Mouse (Mus musculus) megakaryocyte, embryonic 14.5 days (primary cell): ENCODE results near the gene Plekhh2. TPM values are rescaled to one million over a fixed set of nuclear protein-coding genes. Genes with fewer than 3 reads are reported as not detected.

ENCODE experiments used
- H3K27me3 ChIP-seq: replicated peaks from 2 replicates; pipeline ENCODE3; 2012; ENCODE audit warnings: inconsistent platforms
- H3K36me3 ChIP-seq: replicated peaks from 2 replicates; pipeline ENCODE3; 2012; ENCODE audit warnings: low read length, inconsistent platforms, mixed read lengths
- H3K4me1 ChIP-seq: 2 replicates; pipeline ENCODE4 v1.6.1; 2012; ENCODE audit warnings: inconsistent platforms
- H3K4me3 ChIP-seq: replicated peaks from 2 replicates; pipeline ENCODE3; 2012; ENCODE audit warnings: moderate library complexity, mild to moderate bottlenecking, inconsistent platforms
- H3K9me3 ChIP-seq: 2 replicates; pipeline ENCODE4 v1.6.1; 2012; ENCODE audit warnings: inconsistent platforms
- FLI1 ChIP-seq: IDR thresholded peaks from 2 replicates; pipeline ENCODE4 v1.6.1; 2012; ENCODE audit warnings: low read length, inconsistent platforms, mixed read lengths
- GATA1 ChIP-seq: IDR thresholded peaks from 3 replicates; pipeline ENCODE4 v1.6.1; 2012; ENCODE audit warnings: mixed read lengths, low read length, inconsistent platforms, borderline replicate concordance
- polyA plus RNA-seq: library from polyadenylated mRNA; stranded (reverse); fragments of >175 nt; gene quantifications from 2 replicates; pipeline ENCODE4 v1.2.3, GENCODE M21; 2012; ENCODE audit warnings: low replicate concordance; ENCODE audit not compliant: insufficient read depth

The Plekhh2 gene
- polyA plus RNA-seq, 1 experiment = not detected

- no peak for TF ChIP-seq GATA1
- no peak for TF ChIP-seq FLI1
- H3K36me3 ChIP-seq = no peaks in the 10 kb centered on the region
- H3K4me3 ChIP-seq = no peak overlapping the region
- no peaks in the 10 kb centered on the region for H3K9me3 ChIP-seq
- no peaks in the 10 kb centered on the region for H3K4me1 ChIP-seq
- peaks cover 18% of the 10 kb centered on the region for H3K27me3 ChIP-seq
Observed at GRCm38 (mm10) chr17:84568807-84569206, 57.1 kb downstream of the Plekhh2 start.

- Histone ChIP-seq H3K27me3 (peaks cover 16% of the 10 kb centered on the region), H3K4me1 (no peaks in the 10 kb centered on the region), H3K36me3 (no peaks in the 10 kb centered on the region), H3K4me3 (no peak overlapping the region), H3K9me3 (no peaks in the 10 kb centered on the region)
- TF ChIP-seq GATA1 = no peak
- no peak for TF ChIP-seq FLI1
Observed at GRCm38 (mm10) chr17:84569770-84570169, 58.1 kb downstream of the Plekhh2 start.

GRCm38 (mm10) chr17:84571629-84572028 is 59.9 kb downstream of the Plekhh2 start:
- H3K9me3 ChIP-seq = no peaks in the 10 kb centered on the region
- no peak overlapping the region for H3K4me3 ChIP-seq
- peaks cover 7% of the 10 kb centered on the region for H3K27me3 ChIP-seq
- no peaks in the 10 kb centered on the region for H3K36me3 ChIP-seq
- no peaks in the 10 kb centered on the region for H3K4me1 ChIP-seq
- TF ChIP-seq FLI1 = no peak
- TF ChIP-seq GATA1 = no peak

GRCm38 (mm10) chr17:84573305-84573704 is 61.6 kb downstream of the Plekhh2 start:
- Histone ChIP-seq H3K36me3 (no peaks in the 10 kb centered on the region), H3K27me3 (peaks cover 5% of the 10 kb centered on the region), H3K4me3 (no peak overlapping the region), H3K4me1 (no peaks in the 10 kb centered on the region), H3K9me3 (no peaks in the 10 kb centered on the region)
- TF ChIP-seq FLI1 (no peak), GATA1 (no peak)

GRCm38 (mm10) chr17:84573940-84574339 is 62.2 kb downstream of the Plekhh2 start:
- no peak overlapping the region for H3K4me3 ChIP-seq
- H3K36me3 ChIP-seq = no peaks in the 10 kb centered on the region
- H3K9me3 ChIP-seq = no peaks in the 10 kb centered on the region
- H3K4me1 ChIP-seq = no peaks in the 10 kb centered on the region
- peaks cover 2% of the 10 kb centered on the region for H3K27me3 ChIP-seq
- TF ChIP-seq FLI1 (no peak), GATA1 (no peak)

GRCm38 (mm10) chr17:84575108-84575507 is 63.4 kb downstream of the Plekhh2 start:
- H3K36me3 ChIP-seq = no peaks in the 10 kb centered on the region
- H3K27me3 ChIP-seq = peaks cover 9% of the 10 kb centered on the region
- no peaks in the 10 kb centered on the region for H3K9me3 ChIP-seq
- TF ChIP-seq GATA1 = no peak
- TF ChIP-seq FLI1 = no peak
- H3K4me3 ChIP-seq = no peak overlapping the region
- peaks cover 3% of the 10 kb centered on the region; the same call in 1 of the 2 replicates for H3K4me1 ChIP-seq

- Histone ChIP-seq H3K9me3 (no peaks in the 10 kb centered on the region), H3K4me3 (no peak overlapping the region), H3K4me1 (peaks cover 3% of the 10 kb centered on the region; the same call in 1 of the 2 replicates), H3K36me3 (no peaks in the 10 kb centered on the region), H3K27me3 (peaks cover 14% of the 10 kb centered on the region)
- no peak for TF ChIP-seq FLI1
- no peak for TF ChIP-seq GATA1
Observed at GRCm38 (mm10) chr17:84576621-84577293, 65.1 kb downstream of the Plekhh2 start.

- no peaks in the 10 kb centered on the region for H3K9me3 ChIP-seq
Observed at GRCm38 (mm10) chr17:84579249-84579648, 67.6 kb downstream of the Plekhh2 start.

GRCm38 (mm10) chr17:84579817-84580216 is 68.1 kb downstream of the Plekhh2 start:
- no peaks in the 10 kb centered on the region for H3K36me3 ChIP-seq
- H3K4me1 ChIP-seq = peaks cover 3% of the 10 kb centered on the region; the same call in 1 of the 2 replicates
- H3K9me3 ChIP-seq = no peaks in the 10 kb centered on the region
- H3K4me3 ChIP-seq = no peak overlapping the region
- H3K27me3 ChIP-seq = peaks cover 16% of the 10 kb centered on the region
- TF ChIP-seq GATA1 (no peak), FLI1 (no peak)

More at GRCm38 (mm10) chr17:84579249-84579648, 67.6 kb downstream of the Plekhh2 start:
- no peak for TF ChIP-seq GATA1
- TF ChIP-seq FLI1 = no peak
- peaks cover 16% of the 10 kb centered on the region for H3K27me3 ChIP-seq
- no peaks in the 10 kb centered on the region for H3K36me3 ChIP-seq
- H3K4me3 ChIP-seq = no peak overlapping the region
- peaks cover 3% of the 10 kb centered on the region; the same call in 1 of the 2 replicates for H3K4me1 ChIP-seq

- no peak for TF ChIP-seq GATA1
- no peak for TF ChIP-seq FLI1
- H3K27me3 ChIP-seq = peaks cover 16% of the 10 kb centered on the region
- H3K9me3 ChIP-seq = no peaks in the 10 kb centered on the region
- H3K4me3 ChIP-seq = no peak overlapping the region
- H3K4me1 ChIP-seq = peaks cover 3% of the 10 kb centered on the region; the same call in 1 of the 2 replicates
- H3K36me3 ChIP-seq = no peaks in the 10 kb centered on the region
Observed at GRCm38 (mm10) chr17:84580821-84581220, 69.1 kb downstream of the Plekhh2 start.
